Mouse (Mus musculus) spleen, postnatal 14 days (tissue): Measurements from ENCODE around the gene Miga2.

Source experiments
- DNase-seq, 2 experiments: peaks; one replicate each; pipeline ENCODE4 v3.0.0; 2021 to 2022; ENCODE audit warnings: low spot score in 2 of 2

The Miga2 gene

GRCm38 (mm10) chr2:30363773-30364650 is at the start of gene Miga2:
Gene Miga2, plus strand, starts transcription at chr2:30364233.
- DNase-seq, result peak; percentile 96 to 97

DNA sequence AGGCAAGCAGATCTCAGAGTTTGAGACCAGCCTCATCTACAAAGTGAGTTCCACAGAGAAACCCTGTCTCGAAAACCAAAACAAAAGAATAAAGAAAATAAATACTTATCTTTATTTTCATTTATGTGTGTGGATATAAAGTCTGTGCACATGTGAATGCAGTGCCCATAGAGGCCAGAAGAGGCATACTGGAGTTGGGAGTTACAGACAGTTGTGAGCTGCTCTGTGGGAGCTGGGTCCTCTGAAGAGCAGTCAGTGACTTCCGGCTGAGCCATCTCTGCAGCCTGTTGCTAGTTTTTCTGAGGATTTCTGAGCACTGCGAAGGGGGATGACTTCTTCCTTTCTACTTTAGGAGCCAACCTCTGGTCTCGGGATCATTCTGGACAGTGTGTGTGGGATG is 47.9 kb upstream of the Miga2 start:
- DNase-seq, result no peak

GRCm38 (mm10) chr2:30316955-30317354 is 47.1 kb upstream of the Miga2 start:
- DNase-seq, result no peak

DNA sequence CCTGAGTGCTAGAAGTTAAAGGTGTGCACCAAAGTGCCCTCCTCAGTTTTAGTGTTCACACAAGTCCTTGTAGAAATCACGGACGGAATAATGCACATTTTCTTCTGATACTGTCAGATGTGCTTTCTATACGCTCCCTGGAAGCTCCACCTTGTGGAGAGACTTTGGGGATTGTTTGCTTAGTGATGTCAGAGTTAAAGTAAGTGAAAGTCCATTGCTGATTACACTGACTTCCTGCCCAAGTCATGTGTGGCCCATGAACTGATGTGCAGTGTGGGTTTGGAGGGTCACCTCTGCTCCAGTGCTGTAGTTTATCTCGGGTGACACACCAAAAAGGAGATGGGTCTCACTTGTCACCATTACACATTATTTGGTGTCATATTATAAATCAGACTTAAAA is 44.8 kb upstream of the Miga2 start:
- DNase-seq, result no peak

- no peak for DNase-seq
Observed at GRCm38 (mm10) chr2:30323111-30323510, 40.9 kb upstream of the Miga2 start.

DNA sequence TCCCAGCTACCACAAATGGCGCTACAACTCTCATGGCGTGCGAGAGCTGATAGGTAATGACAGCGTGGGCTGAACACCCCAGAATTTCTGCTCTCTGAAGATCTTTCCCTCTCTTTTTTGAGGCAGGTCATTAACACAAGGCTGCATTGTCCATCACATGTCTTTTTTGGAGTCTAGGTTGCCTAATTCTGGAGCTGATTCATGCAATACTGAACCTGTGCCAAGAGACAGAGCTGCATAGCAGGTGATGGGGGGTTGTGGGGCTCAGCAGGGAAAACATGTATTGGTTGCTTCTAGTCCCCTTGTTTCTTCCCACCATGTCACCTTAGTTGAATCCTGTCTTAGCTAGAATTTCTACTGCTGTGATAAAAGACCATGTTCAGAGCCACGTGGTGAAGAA is 38.7 kb upstream of the Miga2 start:
- no peak for DNase-seq

- no peak for DNase-seq
Observed at GRCm38 (mm10) chr2:30327276-30327675, 36.8 kb upstream of the Miga2 start.

DNA sequence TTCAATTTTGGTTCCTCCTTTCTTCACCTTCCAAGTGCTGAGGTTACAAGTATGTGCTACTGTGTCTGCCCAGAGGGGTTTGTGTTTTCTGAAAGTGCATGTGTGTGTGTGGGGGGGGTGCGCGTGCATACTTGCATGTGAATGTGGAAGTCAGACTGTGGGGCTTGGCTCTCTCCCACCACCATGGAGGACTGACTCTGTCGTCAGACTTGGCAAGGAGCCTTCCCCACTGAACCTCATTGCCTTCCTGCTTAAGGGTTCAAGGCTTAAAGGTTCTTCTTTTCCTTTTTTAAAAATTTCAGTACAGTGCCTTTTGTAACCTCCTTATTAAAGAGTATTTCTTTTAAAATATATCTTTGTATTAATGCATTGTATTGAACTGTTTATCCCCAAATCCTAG is 35.2 kb upstream of the Miga2 start:
- no peak for DNase-seq

DNA sequence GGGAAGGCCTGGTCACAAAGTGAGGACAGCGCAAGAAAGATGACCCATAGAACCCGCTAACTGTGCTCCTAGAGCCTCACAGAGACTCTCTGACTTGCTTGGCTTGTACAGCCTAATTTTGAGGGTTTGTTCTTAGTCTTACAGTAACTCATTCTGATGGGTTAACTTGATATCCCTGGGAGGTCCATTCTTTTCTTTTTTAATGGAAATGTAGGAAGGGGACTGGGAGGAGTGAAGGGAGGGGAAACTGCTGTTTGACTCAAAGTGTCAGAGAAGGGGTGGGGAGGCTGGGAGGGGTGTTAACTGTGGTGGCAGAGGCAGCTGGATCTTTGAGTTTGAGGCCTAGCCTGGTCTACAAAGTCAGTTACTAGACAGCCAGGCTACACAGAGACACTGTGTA is 28.7 kb upstream of the Miga2 start:
- DNase-seq, result no peak

DNA sequence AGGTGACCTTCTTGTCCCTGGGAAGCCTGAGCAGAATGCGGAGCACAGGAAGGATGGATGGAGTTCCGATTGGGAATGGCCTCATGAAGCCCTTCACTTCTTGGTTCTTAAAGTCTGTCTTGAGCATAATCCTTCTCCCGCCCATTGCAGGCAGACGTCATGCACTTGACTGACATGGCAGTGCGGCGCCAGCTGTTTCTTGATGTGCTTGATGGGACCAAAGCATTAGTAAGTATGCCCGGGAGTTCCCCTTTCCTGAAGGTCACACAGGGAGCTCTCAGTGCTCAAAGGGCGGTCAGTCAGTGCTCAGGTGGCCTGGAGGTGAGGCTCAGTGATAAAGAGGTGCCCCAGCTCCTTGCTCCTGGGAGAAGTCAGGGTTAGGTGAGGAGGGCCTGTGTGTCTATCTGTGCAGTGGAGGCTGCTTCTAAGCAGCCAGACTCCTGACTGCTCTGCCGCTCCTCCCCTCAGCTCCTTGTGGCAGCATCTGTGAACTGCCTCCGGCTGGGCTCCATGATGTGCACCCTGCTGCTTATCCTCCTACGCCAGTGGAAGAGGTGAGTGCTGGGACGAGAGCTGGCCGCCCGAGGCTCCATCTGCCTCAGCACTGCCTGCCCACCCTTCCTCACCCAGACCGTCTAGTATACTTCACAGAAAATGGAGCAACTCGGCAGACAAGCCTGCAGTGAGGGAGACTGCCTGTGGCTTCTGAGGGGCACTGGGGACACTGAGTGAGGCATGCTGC is 27.7 kb upstream of the Miga2 start:
- no peak for DNase-seq

GRCm38 (mm10) chr2:30337179-30337578 is 26.9 kb upstream of the Miga2 start:
- no peak for DNase-seq

DNA sequence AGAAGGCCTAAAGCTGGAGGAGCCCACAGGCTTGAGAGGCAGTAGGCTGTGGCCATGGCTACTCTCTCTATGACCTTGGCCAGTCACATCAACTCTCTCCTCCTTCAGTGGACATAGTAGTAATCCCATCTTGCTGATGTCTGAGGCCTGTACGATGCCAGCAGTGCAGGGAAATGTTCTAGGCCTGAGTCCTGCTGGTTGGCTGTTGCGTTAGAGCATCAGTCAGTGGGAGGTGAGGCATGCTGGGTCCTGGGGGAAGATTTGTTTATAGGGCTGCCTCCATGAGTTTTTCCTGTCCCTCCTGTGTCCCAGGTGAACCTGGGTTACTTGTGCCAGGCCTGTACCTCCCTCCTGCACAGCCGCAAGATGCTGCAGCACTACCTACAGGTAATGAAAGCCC is 22.0 kb upstream of the Miga2 start:
- DNase-seq, result no peak

DNA sequence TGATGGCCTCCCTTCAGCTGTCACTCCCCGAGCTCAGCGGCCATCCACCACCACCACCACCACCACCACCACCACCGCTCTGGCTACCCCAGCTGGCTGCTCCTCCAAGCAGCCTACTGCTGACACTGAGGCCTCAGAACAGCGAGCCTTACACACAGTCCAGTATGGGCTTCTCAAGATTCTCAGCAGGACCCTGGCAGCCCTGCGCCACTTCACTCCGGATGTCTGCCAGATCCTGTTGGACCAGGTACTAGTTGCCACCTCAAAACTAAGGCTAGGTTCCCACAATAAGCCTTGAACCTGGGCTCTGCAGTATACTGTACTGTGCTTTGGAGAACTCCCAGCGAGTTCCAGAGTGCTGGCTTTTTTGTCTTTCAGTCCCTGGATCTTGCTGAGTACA is 21.5 kb upstream of the Miga2 start:
- DNase-seq, result no peak

- no peak for DNase-seq
Observed at GRCm38 (mm10) chr2:30343601-30344137, 20.4 kb upstream of the Miga2 start.

- no peak for DNase-seq
Observed at GRCm38 (mm10) chr2:30345971-30346676, 17.9 kb upstream of the Miga2 start.

GRCm38 (mm10) chr2:30349196-30349595 is 14.8 kb upstream of the Miga2 start:
- DNase-seq, result no peak

GRCm38 (mm10) chr2:30351149-30351548 is 12.9 kb upstream of the Miga2 start:
- DNase-seq, result no peak

GRCm38 (mm10) chr2:30355861-30356260 is 8.2 kb upstream of the Miga2 start:
- no peak for DNase-seq

DNA sequence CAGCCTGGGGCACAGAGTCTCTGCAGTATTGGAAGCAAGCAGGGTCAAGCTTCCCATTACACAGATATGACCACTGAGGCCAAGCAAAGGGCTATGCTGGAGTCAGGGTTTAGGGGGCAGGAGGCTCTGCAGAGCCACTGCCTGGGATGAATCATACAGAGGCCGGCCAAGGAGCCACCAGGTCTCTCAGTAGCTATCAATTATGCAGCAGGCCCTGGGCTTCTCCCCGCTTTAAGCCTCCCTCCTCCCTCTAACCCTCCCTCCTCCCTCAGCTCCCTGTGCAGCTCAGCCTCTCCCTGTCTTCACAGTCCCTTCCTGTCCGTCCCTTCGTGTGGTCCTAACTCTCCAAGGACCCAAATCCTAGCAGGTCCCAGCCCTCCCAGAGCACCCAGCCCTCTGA is 7.8 kb upstream of the Miga2 start:
- no peak for DNase-seq

DNA sequence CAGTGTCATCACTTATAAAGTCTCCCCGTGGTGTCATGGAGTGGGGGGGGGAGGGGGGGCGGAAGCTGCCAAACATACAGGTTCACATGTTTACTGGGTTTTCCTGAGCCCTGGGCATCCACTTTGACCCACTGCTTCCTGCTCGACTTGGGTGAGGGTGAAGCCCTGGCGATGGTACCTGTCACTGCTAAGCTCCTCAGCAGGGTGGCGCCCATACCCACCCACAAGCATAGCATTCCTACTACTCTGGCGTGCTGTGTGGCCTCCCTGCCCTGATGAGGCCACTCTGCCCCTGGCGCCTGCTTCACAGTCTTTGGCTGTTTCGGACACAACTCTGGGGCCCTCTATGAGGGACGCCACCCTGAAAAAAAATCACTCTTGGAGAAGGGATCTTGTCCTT is 7.1 kb upstream of the Miga2 start:
- no peak for DNase-seq

DNA sequence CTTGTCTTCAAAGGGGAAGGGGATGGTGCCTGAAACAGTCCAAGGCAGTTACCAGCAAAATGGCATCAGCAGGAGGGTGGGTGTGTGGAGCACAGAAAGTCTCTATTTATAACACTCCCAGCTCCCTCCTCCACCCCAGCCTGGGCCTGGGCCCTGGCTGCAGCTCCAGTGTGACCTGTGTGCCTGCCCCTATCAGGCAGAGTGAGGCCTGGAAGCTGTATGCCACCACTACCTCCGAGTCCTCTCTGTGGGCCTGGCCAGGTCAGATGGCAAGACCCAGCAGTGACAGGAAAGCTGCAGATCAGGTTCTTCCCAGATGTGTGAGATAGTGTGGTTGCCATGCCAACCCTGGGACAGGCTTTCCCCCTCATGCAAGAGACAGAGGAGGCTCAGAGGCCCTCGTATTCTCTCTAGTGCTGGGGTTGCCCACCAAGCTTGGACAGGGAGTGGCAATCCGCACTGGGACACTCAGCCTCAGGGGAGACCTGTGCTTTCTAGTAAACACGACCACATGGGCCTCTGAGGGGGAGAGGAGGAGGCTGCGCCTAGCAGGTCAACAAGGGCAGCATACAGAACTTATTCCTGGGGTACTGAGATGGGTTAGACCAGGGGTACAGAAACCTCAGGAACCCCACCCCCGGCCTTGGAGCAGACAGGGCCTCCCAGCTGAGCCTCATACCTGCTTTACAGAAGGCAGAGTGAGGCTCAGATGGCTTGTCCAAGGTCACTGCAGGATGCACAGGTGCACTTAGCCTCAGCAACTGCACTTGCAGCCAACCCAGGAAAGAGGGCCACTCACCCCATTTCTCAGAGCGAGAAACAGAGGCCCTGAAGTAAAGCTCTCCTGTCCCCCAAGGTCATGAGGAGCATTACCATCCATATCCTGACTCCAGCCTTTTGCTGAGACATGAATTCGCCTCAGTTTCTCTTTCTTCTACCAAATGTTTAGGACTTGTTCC is 6.2 kb upstream of the Miga2 start:
- DNase-seq, result no peak
